Mouse (Mus musculus) midbrain, embryonic 16.5 days (tissue): ENCODE data around the gene Acoxl. TPM values are rescaled to one million over a fixed set of nuclear protein-coding genes. Genes with fewer than 3 reads are reported as not detected.
A peak's percentile ranks its signal among the peaks of the same experiment; 100 is the strongest.

Experiments used
- ATAC-seq: fragments of 200-750 bp; cut with Nextera tagmentation; 2 replicates; pipeline ENCODE4 v1.8.0; 2017; ENCODE audit warnings: moderate TSS enrichment
- H3K27ac ChIP-seq: fragments of 300-500 bp; sonication (generic); 2 replicates; pipeline ENCODE4 v1.5.1; 2014; ENCODE audit warnings: mild to moderate bottlenecking, low read length, mixed read lengths
- H3K27me3 ChIP-seq: fragments of 300-500 bp; sonication (generic); 2 replicates; pipeline ENCODE4 v1.6.1; 2014; ENCODE audit warnings: low read depth, low read length, mixed read lengths; ENCODE audit not compliant: control insufficient read depth, insufficient read depth
- H3K36me3 ChIP-seq: fragments of 300-500 bp; sonication (generic); 2 replicates; pipeline ENCODE4 v1.6.1; 2014; ENCODE audit warnings: mild to moderate bottlenecking, low read length, moderate library complexity, mixed read lengths; ENCODE audit not compliant: control insufficient read depth, insufficient read depth
- H3K4me1 ChIP-seq: fragments of 300-500 bp; sonication (generic); 2 replicates; pipeline ENCODE4 v1.6.1; 2014; ENCODE audit warnings: mild to moderate bottlenecking, low read length, mixed read lengths; ENCODE audit not compliant: control insufficient read depth, insufficient read depth
- H3K4me2 ChIP-seq: fragments of 300-500 bp; sonication (generic); 2 replicates; pipeline ENCODE4 v1.6.1; 2014; ENCODE audit warnings: mild to moderate bottlenecking, low read length, mixed read lengths
- H3K4me3 ChIP-seq: fragments of 300-500 bp; sonication (generic); 2 replicates; pipeline ENCODE4 v1.5.1; 2014; ENCODE audit warnings: low read depth, mild to moderate bottlenecking, low read length, moderate library complexity, mixed read lengths
- H3K9ac ChIP-seq: fragments of 300-500 bp; sonication (generic); 2 replicates; pipeline ENCODE4 v1.6.1; 2014; ENCODE audit warnings: low read depth, low read length, mixed read lengths
- H3K9me3 ChIP-seq: fragments of 300-500 bp; sonication (generic); replicated peaks from 2 replicates; pipeline ENCODE4 v1.6.1; 2014; ENCODE audit warnings: mild to moderate bottlenecking, low read length, mixed read lengths; ENCODE audit not compliant: control insufficient read depth, poor library complexity, severe bottlenecking
- WGBS: fragments of 180-500 bp; shearing (Covaris S2); extraction: QIAGEN DNeasy Blood & Tissue Kit; methylation state at CpG from one replicate; pipeline ENCODE4 v1.1.7; 2014; 5-methylcytosine and 5-hydroxymethylcytosine counted together
- polyA plus RNA-seq: library from polyadenylated mRNA; unstranded; fragments of >200 nt; fragmentation: Nextera tagmentation; extraction: Ambion mirVana; gene quantifications from 2 replicates; pipeline ENCODE4 v1.2.1, GENCODE M21; 2015

Acoxl gene
- polyA plus RNA-seq, 1 experiment from 2014 or later = not detected

DNA sequence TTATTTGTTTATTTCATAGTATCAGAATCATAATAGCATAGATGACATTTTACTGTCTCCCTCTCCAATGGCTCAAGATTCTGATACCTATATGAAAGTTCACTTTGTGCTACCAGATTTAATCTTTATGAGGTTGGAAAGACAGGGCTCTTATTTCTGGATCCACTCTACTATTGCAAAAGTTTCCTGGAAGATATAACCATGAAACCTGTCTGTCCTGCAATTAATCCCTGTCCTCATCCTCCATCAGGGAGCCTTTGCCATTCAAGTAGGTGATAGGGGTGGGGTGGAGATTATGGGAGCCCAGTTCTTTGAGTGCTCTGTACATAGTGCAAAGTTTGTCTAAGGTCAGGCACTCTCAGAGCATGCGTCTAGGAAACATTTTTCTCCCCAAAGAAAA, 2.7 kb downstream of the Acoxl start:
- Histone ChIP-seq H3K36me3 (no peaks in the 10 kb centered on the region), H3K4me3 (no peak overlapping the region), H3K4me1 (no peaks in the 10 kb centered on the region), H3K27ac (no peak overlapping the region), H3K4me2 (no peak overlapping the region), H3K9me3 (no peaks in the 10 kb centered on the region), H3K27me3 (peaks cover 16% of the 10 kb centered on the region), H3K9ac (no peak overlapping the region)
- ATAC-seq = no peak
- WGBS = 86% methylated on average over 1 of the region's 1 CpGs

DNA sequence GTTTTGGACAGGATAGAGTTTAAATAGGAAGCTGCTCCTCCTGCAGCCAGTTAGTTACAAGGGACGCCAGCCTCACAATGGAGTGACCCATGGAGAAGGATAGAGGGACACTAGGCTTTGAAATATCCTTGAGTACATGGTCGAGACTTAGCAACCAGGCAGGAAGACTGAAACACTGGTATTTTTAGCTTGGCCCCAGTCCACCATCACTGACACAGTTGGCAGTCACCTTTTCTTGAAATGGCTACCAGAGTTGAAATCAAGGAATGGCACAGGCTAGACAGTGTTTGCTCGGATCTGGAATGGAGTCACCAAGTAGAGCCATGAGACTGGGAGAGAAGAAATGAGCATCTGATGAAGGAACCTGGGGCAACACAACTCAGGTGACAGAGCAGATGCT, 3.7 kb downstream of the Acoxl start:
- Histone ChIP-seq H3K27me3 (peaks cover 16% of the 10 kb centered on the region), H3K4me1 (no peaks in the 10 kb centered on the region), H3K36me3 (no peaks in the 10 kb centered on the region), H3K27ac (no peak overlapping the region), H3K9me3 (no peaks in the 10 kb centered on the region), H3K4me2 (no peak overlapping the region), H3K4me3 (no peak overlapping the region), H3K9ac (no peak overlapping the region)
- ATAC-seq = no peak
- 70% methylated on average over 3 of the region's 3 CpGs for WGBS

DNA sequence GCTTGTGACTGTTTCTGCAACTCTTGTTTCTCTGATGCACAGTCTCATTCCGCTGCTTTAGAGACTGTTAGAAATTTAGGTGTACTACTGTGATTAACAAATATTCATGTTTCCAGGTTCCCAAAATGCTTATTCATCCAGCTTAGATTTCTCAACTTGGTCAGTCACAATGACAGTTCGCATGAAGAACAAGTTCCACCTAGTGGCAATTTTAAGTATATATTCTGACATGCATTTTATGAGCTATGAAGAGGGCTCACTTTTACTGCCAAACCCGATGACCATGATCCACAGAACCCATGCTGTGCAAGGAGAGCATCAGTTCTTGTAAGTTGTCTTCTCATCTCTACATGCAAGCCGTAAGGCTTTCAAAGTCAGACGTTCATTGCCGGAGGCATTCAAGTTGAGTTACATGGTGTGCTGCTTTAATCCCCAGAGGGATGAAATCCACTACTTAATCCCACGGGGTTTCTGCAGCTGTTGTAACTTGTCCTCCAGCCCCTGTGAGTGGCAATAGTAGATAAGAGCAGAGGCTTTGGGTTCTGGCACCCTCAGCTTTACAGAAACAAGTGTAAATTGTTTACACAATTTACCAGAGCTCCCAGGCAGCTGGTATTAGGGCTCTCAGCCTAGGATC, 6.8 kb downstream of the Acoxl start:
- H3K27ac ChIP-seq = no peak overlapping the region
- no peak overlapping the region for H3K4me2 ChIP-seq
- ATAC-seq = no peak
- no peaks in the 10 kb centered on the region for H3K27me3 ChIP-seq
- H3K4me3 ChIP-seq = no peak overlapping the region
- WGBS = 36% methylated on average over 7 of the region's 7 CpGs
- no peaks in the 10 kb centered on the region for H3K36me3 ChIP-seq
- no peaks in the 10 kb centered on the region for H3K9me3 ChIP-seq
- no peaks in the 10 kb centered on the region for H3K4me1 ChIP-seq
- H3K9ac ChIP-seq = no peak overlapping the region

DNA sequence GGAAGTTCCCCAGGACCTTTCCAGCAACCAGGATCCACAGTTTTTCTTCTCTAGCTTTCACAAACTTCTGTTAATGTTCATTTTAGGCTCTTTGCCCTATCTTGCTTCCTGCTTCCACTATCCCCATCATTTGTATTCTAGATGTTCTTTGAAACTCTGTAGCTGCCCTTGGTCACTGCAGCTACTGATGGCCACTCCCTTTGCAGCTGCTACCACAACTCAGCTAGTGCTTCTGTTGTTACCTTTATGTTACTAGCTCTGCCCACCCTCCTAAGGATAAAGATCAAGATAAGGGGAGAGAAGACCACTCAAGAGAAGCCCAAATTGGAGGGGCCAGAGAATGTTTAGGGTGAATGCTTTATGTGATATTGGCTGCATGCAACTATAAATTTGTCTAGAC, 7.3 kb downstream of the Acoxl start:
- no peaks in the 10 kb centered on the region for H3K4me1 ChIP-seq
- ATAC-seq = no peak
- no peak overlapping the region for H3K27ac ChIP-seq
- H3K9me3 ChIP-seq = no peaks in the 10 kb centered on the region
- no peak overlapping the region for H3K9ac ChIP-seq
- H3K4me3 ChIP-seq = no peak overlapping the region
- H3K36me3 ChIP-seq = no peaks in the 10 kb centered on the region
- H3K27me3 ChIP-seq = no peaks in the 10 kb centered on the region
- no peak overlapping the region for H3K4me2 ChIP-seq

DNA sequence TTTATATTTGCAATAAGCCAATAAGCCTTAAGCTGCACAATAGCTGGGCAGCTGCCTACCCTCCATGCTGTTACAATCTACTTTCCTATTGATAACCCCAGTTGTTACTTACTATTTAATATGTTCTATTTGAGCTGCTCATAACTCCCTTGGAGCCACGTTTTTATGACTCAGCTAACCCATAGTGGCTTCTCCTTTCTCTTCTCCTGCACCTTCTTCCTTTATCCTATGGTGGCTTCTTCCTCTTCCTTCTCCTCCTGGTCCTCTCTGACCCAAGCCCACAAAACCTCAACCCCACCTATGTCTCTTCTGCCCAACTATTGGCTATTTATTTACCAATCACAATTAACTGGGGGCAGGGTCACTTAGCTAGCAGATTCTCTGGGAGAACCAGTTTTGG, 7.9 kb downstream of the Acoxl start:
- no peak overlapping the region for H3K4me2 ChIP-seq
- no peak overlapping the region for H3K9ac ChIP-seq
- 50% methylated on average over 1 of the region's 1 CpGs for WGBS
- H3K27me3 ChIP-seq = no peaks in the 10 kb centered on the region
- H3K4me3 ChIP-seq = no peak overlapping the region
- no peak overlapping the region for H3K27ac ChIP-seq
- no peaks in the 10 kb centered on the region for H3K36me3 ChIP-seq
- no peak for ATAC-seq
- H3K9me3 ChIP-seq = no peaks in the 10 kb centered on the region
- H3K4me1 ChIP-seq = no peaks in the 10 kb centered on the region

DNA sequence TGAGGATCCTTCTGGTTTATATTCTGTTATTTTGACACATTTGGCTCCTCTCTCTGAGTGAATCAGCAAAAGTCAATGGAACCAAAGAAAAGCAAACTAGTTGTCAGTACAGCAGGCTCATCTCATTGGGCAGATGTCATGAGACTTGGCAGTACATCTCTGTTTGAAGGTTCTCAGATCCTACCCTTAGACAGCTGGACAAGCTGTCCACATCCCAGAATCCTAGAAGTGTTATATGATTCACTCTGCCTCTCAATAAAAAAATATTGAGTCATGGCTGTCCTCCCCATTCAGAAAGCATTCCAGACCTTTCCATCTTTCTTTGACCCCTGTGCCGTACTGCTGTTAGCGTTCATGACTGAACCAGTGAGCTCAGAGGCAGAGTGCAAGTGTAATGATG, 11.7 kb downstream of the Acoxl start:
- H3K4me2 ChIP-seq = no peak overlapping the region
- H3K9ac ChIP-seq = no peak overlapping the region
- H3K27me3 ChIP-seq = no peaks in the 10 kb centered on the region
- H3K36me3 ChIP-seq = no peaks in the 10 kb centered on the region
- H3K27ac ChIP-seq = no peak overlapping the region
- H3K9me3 ChIP-seq = no peaks in the 10 kb centered on the region
- WGBS = 82% methylated on average over 2 of the region's 2 CpGs
- H3K4me3 ChIP-seq = no peak overlapping the region
- ATAC-seq = no peak
- no peaks in the 10 kb centered on the region for H3K4me1 ChIP-seq

DNA sequence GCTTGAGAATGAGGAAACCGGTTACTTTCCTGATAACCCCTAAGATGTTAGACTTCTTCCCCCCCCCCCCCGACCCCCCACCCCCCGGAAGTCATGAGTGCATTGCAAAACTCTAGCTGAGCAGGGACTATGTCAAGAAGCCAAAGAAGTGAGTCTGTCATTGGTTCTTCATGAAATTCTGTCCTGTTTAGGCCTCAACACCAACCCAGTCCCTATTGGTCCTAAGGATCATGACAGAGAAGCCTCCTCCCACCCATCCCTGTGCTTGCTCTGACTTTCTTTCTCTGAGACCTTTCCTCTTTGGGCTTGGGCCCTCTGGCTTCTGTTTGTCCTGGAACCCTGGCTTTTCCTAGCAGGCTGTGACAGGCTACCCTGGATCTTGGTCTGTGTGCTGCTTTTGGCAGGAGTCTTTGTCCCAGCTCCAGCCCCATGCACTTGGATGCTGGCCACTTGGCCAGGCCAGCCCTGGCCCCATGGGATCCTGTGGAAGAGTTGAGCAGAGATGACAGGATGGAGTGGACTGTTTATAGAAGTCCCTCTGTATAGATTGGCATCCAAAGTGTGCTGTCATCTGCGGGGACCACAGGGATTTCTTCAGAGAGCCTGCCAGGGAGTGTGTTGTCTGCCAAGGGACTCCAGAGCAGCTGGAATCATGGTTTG, 15.8 kb downstream of the Acoxl start:
- 63% methylated on average over 4 of the region's 4 CpGs for WGBS

DNA sequence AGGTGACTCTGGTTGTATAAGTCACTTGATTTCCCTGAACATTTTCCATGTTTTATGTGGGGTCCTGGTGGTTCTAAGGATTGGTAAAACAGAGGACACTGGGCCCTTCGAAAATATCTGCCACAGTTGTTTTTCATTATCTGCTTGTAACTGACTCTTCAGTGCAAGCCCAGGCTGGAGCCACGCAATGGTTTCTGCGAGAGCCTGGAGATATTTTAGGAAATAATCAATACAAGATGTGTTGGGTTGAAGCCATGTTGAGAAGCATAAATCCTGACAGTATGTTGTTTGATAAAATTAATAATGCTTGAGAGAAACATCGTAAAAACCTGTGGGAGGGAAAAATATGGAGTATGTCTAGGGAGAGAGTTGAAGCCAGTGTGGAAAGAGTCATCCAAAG, 25.7 kb downstream of the Acoxl start:
- no peaks in the 10 kb centered on the region for H3K9me3 ChIP-seq
- no peak overlapping the region for H3K4me3 ChIP-seq
- H3K9ac ChIP-seq = no peak overlapping the region
- no peaks in the 10 kb centered on the region for H3K27me3 ChIP-seq
- no peak overlapping the region for H3K27ac ChIP-seq
- H3K4me2 ChIP-seq = no peak overlapping the region
- no peak for ATAC-seq
- H3K4me1 ChIP-seq = no peaks in the 10 kb centered on the region
- 89% methylated on average over 4 of the region's 4 CpGs for whole genome bisulfite sequencing
- H3K36me3 ChIP-seq = no peaks in the 10 kb centered on the region

More for the DNA sequence above, 15.8 kb downstream of the Acoxl start:
- no peaks in the 10 kb centered on the region for H3K4me1 ChIP-seq
- no peak overlapping the region for H3K9ac ChIP-seq
- no peaks in the 10 kb centered on the region for H3K36me3 ChIP-seq
- no peak overlapping the region for H3K4me3 ChIP-seq
- H3K4me2 ChIP-seq = no peak overlapping the region
- no peaks in the 10 kb centered on the region for H3K9me3 ChIP-seq
- no peak overlapping the region for H3K27ac ChIP-seq
- H3K27me3 ChIP-seq = no peaks in the 10 kb centered on the region
- ATAC-seq = peak; percentile 80

DNA sequence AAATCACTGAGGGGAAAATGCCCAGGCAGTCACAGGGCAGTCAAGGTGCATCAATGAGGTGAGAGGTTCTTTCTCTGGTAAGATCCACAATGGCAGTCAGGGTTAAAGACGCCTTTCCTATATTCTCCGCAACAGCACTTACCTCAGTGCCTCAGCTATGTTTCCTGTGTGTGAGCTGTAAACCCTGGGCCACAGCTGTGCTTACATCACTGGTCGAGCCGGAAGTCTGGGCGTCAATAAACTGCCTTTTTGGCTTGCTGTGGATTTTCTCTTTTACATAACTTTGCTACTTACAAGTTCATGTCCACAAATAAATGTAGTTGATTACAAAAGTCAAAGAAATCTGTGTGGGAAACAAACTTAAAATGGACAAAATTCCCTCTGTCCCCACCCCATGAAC, 42.4 kb downstream of the Acoxl start:
- no peak overlapping the region for H3K4me3 ChIP-seq
- H3K27ac ChIP-seq = no peak overlapping the region
- no peak for ATAC-seq
- no peaks in the 10 kb centered on the region for H3K9me3 ChIP-seq
- no peak overlapping the region for H3K9ac ChIP-seq
- H3K36me3 ChIP-seq = no peaks in the 10 kb centered on the region
- no peak overlapping the region for H3K4me2 ChIP-seq
- H3K27me3 ChIP-seq = no peaks in the 10 kb centered on the region
- WGBS = 88% methylated on average over 5 of the region's 5 CpGs
- no peaks in the 10 kb centered on the region for H3K4me1 ChIP-seq
